Mouse (Mus musculus) splenic B cell, adult 2 months (primary cell): ENCODE measurements around the gene Hist1h4n.
"Not testable (repeated sequence)": the region's sequence is repeated elsewhere in the genome, so short reads cannot be mapped to it uniquely, and the experiment has no call there.

Experiments used
- DNase-seq: peaks from one replicate; pipeline ENCODE4 v3.0.0-alpha.2; 2011; ENCODE audit warnings: low read depth, low spot score
- H3K27me3 ChIP-seq: 2 replicates; pipeline ENCODE4 v1.6.1; 2012; ENCODE audit warnings: mild to moderate bottlenecking, low read length, moderate library complexity, mixed read lengths; ENCODE audit not compliant: control insufficient read depth, poor library complexity, insufficient read depth, severe bottlenecking
- H3K36me3 ChIP-seq: 2 replicates; pipeline ENCODE4 v1.6.1; 2012; ENCODE audit warnings: mild to moderate bottlenecking, low read length, moderate library complexity, mixed read lengths; ENCODE audit not compliant: control insufficient read depth, poor library complexity, insufficient read depth, severe bottlenecking

Hist1h4n gene

DNA sequence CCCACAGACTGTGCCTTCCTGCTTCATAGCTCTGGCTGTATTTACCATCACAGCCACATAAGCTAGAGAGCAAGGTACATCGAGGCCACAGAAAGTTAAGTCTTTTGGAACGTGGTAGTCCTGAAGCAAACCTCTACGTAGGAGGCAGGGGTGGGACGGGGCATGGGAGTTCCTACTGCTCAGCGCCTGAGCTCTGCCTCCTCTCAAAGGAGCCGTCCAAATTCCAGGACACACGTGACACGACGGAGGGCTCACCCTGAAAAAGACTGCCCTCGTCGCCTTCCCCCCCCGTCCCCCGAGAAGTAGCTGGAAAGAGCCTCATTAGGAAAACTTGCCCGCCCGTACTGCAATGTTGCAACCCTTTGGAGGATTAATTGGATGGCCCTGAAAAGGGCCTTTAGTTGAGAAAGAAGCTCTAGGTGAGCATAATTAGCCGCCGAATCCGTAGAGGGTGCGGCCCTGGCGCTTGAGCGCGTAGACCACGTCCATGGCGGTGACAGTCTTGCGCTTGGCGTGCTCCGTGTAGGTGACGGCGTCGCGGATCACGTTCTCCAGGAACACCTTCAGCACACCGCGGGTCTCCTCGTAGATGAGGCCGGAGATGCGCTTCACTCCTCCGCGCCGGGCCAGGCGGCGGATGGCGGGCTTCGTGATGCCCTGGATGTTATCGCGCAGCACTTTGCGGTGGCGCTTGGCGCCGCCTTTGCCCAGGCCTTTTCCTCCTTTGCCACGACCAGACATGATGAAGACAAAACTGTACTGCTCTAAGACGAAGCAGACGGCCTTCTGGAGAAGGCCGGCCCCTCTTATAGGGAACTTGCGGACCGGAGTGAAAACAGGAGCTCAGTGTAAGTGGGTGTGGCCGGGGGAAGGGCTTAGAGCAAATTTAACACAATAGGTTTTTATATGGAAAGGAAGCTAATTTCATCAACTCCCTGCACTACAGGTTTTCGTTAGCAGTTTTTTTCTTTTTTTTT, at the start of gene Hist1h4n:
Gene Hist1h4n (minus strand): TSS at position 779 of the 977 bp plus-strand sequence.
- not testable (repeated sequence) for H3K27me3 ChIP-seq, DNase-seq, H3K36me3 ChIP-seq

DNA sequence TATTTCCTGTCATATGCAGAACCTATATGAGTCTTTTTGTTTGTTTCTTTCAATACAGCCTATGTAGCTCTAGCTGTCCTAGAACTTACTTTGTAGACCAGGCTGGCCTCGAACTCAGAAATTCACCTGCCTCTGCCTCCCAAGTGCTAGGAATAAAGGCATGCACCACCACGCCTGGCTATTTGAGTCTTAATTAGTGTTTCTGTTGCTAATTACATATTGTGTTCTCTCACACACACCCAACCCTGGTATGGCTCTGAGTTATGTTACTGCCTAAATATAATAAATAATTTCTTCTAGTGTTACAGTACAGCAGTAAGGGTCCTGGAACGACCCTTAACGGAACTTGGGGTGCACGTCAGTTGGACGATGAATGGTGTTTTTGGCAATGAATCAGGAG, 48.7 kb upstream of the Hist1h4n start:
- Histone ChIP-seq H3K36me3 (no peaks in the 10 kb centered on the region), H3K27me3 (no peaks in the 10 kb centered on the region)
- no peak for DNase-seq

DNA sequence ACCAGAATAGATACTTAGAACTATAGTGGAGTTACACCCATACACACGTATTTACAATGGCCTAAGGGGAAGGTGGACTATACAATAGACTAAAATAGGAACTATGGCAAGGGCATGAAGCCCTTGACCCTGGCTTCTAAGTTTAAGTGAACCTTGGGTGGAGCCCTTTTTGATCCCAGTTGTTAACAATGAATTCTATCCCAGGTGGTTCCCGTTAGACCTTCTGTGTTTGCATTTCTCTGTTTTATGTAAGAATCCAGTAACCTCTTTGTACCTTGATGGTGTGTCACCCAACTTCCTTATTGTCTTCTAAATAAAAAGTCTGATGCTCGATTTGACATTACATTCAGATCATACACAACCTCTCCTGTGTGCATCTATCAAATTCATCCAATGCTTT, 33.5 kb upstream of the Hist1h4n start:
- H3K36me3 ChIP-seq, H3K27me3 ChIP-seq, DNase-seq: not testable (repeated sequence)

DNA sequence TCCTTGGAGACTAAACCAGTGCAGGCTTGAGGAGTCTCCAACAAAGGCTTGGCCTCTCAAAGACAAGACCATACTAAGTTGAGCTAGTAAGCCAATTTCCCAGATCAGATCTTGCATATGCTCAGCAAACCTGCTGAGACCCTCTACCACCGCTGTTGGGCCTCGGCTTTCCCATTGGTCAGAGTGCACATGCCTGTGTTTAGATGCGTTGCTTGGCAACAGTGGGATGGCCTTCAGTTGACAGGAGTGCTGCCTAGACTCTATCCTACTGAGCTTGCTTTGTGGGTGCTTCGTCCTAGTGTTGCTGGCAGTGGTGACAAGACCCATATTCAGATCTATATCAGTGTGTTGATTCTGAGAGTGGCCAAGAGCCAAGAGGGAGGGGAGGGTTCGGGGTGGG, 29.6 kb upstream of the Hist1h4n start:
- H3K36me3 ChIP-seq = no peaks in the 10 kb centered on the region
- no peak for DNase-seq
- no peaks in the 10 kb centered on the region for H3K27me3 ChIP-seq

DNA sequence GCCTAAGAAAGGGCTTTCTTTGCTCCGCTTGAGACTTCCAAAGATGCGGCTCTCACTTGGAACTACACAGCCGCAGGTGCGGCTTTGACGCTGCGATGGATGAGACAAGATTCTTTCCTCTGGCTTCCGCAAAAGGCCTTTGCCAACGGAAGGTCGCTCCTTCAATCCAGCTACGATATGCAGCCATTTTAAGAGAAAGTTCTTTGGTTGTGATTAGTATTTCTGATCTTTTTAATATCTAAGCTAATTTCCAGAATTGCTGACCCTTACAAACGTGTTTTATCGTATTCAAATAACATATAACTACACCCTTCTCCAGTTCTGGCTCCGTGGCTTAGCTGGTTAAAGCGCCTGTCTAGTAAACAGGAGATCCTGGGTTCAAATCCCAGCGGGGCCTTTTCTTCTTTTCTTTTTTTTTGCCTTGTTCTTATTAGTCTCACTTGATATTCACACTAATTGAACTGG, 23.7 kb upstream of the Hist1h4n start:
- Histone ChIP-seq H3K27me3 (no peaks in the 10 kb centered on the region), H3K36me3 (no peaks in the 10 kb centered on the region)
- peak; percentile 34 for DNase-seq

DNA sequence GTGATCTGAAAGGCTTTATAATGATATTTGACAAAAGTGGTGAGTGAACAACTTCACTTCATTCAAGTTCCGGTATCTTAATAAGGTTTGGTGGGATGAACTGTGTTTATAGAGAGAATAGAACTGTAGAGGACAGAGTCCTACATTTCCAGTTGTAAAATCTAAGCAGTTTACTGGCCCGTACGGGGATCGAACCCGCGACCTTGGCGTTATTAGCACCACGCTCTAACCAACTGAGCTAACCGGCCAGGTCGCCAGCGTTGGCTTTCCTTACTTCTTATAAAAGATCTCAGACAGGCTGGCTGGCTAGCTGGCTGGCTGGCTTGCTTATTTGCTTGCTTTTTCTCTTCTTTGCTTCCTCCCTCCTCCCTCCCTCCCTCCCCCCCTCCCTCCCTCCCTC, 23.1 kb upstream of the Hist1h4n start:
- peak; percentile 72 for DNase-seq
- H3K27me3 ChIP-seq = no peaks in the 10 kb centered on the region

DNA sequence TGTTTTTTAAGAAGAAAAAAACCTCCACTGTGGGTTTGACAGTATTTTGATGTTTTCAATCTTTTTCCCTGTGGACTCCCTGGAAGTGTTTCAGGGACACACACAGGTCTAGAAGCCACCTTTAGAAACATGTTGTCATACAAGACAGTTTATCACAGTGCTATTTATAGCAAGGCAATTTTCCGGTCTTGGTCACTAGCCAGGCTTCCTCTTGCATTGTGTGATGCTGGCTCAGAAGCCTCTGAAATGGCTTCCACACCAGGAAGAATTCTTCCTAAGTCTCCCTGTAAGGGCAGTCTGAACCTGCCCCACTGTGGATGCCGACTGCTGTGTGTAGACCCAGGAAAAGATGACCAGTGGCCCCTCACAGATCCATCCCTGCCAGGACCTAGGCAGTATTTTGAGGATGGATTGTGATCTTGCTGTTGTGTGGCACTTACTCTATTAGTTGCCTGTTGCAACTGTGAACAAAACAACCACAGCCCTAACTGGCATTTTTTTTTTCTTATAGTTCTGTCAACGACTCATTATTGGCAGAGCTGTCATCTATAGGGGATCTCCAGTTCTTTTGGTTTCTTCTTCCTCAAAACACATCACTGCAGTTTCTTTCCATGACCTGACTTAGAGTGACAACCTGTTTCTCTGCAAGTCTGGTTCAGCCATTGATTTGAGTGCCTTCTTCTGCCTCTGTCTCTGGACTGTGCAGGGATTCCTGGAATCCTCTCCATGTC, 20.4 kb upstream of the Hist1h4n start:
- H3K36me3 ChIP-seq = no peaks in the 10 kb centered on the region
- DNase-seq = peak; percentile 57
- H3K27me3 ChIP-seq = no peaks in the 10 kb centered on the region

More for the DNA sequence above, 23.1 kb upstream of the Hist1h4n start:
- H3K36me3 ChIP-seq = no peaks in the 10 kb centered on the region

DNA sequence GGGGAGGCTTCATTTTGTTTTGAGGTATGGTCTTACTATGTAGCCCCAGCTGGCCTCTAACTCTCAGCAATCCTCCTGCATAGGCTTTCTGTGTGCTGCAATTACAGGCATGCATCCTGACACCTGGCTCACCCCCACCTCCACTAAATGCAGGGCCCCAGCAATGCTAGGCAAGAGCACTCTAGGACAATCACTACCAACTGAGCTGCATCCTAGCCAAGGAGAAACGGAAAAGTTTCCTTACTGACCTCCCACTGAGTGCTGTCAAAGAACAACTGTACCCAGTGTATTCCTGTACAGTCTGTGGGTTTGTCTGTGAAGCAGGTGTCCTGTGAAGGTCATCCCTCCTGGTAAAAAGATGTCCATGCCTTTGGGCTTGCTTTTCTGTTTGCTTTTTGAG, 18.7 kb upstream of the Hist1h4n start:
- not testable (repeated sequence) for DNase-seq, H3K27me3 ChIP-seq, H3K36me3 ChIP-seq

DNA sequence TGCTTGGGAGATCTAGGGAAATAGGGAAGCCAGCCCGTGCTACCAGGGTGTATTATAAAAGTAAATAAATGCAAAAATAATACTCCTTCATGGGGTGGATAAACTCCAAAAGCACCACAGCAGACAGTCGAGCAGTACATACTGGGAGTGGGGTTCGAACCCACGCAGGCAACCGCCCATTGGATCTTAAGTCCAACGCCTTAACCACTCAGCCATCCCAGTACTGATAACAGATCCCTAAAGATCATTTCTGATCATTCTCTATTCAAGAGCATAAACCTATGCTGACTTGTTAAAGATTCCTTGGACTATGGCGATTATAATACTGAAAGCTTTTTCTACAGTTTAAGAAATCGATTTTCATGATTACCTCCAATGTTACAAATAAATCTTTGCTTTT, 15.9 kb upstream of the Hist1h4n start:
- Histone ChIP-seq H3K27me3 (no peaks in the 10 kb centered on the region), H3K36me3 (no peaks in the 10 kb centered on the region)
- no peak for DNase-seq

DNA sequence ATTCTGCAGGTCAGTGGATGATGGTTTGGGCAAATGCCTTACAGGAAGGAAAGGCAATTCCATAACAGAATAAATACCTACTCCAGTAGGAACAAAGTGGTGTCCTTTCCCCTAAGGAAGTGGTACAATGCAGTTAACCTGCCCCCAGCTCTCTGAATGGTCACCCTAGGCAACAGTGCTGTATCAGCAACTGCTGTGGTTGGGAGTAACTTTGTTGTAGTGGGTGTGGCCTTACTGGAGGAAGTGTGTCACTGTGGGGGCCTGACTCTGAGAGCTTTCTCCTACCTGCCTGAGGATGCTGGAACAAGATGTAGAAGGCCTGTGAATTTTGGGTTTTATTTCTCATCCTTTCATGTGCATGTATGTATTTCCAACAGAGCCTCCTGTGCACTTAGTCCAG, 14.4 kb upstream of the Hist1h4n start:
- not testable (repeated sequence) for H3K27me3 ChIP-seq, DNase-seq, H3K36me3 ChIP-seq

DNA sequence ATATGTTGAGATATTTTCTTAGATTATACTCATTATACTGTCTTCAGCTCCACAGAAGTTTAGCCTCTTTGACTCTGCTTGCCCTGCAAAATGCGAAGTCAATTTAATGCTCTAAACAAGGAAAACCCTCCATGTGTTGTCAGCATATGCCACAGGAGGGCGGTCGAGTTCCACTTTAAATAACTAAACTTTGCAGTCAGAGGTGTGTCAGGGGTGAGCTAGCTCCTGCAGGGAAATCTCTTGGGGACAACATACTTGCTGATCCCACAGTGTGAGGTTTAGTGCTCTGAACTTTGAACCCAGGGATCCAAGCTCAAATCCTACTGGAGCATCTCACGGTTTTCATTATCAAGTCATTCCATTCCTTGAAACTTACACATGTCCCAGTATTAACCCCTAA, 8.5 kb upstream of the Hist1h4n start:
- not testable (repeated sequence) for H3K27me3 ChIP-seq, H3K36me3 ChIP-seq, DNase-seq

DNA sequence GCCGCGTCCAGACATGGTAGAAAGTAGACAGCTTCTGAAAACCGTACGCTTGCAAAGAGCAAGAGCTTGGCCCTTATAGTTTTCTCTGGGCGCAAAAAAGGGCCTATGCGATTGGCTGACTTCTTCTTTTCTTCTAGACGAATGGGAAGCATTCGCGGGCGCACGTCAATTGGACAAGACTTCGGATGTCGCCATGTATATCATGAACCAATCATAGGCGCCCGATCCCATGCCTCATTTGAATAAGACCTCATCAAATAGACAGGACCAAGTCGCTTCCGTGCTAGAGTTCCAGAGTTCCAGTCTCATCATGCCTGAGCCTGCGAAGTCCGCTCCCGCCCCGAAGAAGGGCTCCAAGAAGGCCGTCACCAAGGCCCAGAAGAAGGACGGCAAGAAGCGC, 1.5 kb upstream of the Hist1h4n start, which contains the start of the genes Hist1h2ap and Hist1h2br:
Gene Hist1h2ap (minus strand): TSS at position 47 of the 400 bp plus-strand sequence.
Gene Hist1h2br (plus strand): TSS at position 283 of the 400 bp plus-strand sequence.
- not testable (repeated sequence) for H3K27me3 ChIP-seq, H3K36me3 ChIP-seq, DNase-seq

DNA sequence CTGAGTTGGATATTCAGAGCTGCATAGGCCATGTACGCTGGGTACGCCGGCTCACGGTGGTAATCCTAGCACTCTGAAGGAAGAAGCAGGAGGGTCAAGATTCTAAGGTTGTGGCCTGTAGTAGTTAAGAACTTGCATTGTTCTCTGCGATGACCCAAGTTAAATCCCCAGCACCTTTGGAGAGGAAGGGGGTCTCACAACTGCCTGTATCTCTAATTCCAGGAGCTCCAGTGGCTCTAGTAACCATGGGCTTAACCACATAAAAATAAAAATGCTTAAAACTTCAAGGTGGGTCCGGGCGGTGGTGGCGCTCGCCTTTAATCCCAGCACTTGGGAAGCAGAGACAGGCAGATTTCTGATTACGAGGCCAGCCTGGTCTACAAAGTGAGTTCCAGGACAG, 1.7 kb downstream of the Hist1h4n start:
- no peak for DNase-seq
- H3K36me3 ChIP-seq = no peaks in the 10 kb centered on the region
- H3K27me3 ChIP-seq = no peaks in the 10 kb centered on the region

DNA sequence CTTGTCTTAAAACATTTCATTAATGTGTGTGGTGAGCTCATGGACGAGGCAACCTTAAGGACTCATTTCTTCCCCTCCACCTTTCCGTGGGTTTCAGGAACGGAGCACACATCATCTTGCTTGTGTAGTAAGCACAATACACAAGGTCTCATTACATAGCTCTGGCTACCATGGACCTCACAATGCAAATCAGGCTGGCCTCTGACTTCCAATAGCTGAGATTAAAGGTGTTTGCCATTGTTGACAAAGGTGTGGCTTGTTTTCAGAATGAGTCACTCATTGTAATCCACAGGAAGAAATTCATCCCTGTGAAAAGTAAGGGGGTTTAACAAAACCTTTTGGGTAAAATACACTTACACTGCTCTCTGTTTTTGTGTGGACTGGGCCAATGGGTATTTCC, 3.5 kb downstream of the Hist1h4n start:
- Histone ChIP-seq H3K36me3 (no peaks in the 10 kb centered on the region), H3K27me3 (no peaks in the 10 kb centered on the region)
- DNase-seq = no peak
